Mouse (Mus musculus) heart, embryonic 13.5 days (tissue): ENCODE measurements around the gene Asb15. TPM values are rescaled to one million over a fixed set of nuclear protein-coding genes. Genes with fewer than 3 reads are reported as not detected.

ENCODE experiments used
- ATAC-seq: fragments of 200-750 bp; cut with Nextera tagmentation; 2 replicates; pipeline ENCODE4 v1.8.0; 2017; ENCODE audit warnings: moderate TSS enrichment; ENCODE audit not compliant: insufficient number of reproducible peaks, low FRiP score, low TSS enrichment; ENCODE audit errors: extremely low read depth
- H3K27ac ChIP-seq: fragments of 300-500 bp; sonication (generic); replicated peaks from 2 replicates; pipeline ENCODE4 v1.5.1; 2015; ENCODE audit warnings: moderate library complexity, mild to moderate bottlenecking, inconsistent platforms
- H3K27me3 ChIP-seq: fragments of 300-500 bp; sonication (generic); replicated peaks from 2 replicates; pipeline ENCODE4 v1.6.1; 2015; ENCODE audit warnings: mild to moderate bottlenecking, inconsistent platforms
- H3K36me3 ChIP-seq: fragments of 300-500 bp; sonication (generic); 2 replicates; pipeline ENCODE4 v1.6.1; 2015; ENCODE audit warnings: mild to moderate bottlenecking, inconsistent platforms
- H3K4me1 ChIP-seq: fragments of 300-500 bp; sonication (generic); 2 replicates; pipeline ENCODE4 v1.6.1; 2015; ENCODE audit warnings: inconsistent platforms
- H3K4me2 ChIP-seq: fragments of 300-500 bp; sonication (generic); 2 replicates; pipeline ENCODE4 v1.6.1; 2015; ENCODE audit warnings: inconsistent platforms, mild to moderate bottlenecking, moderate library complexity
- H3K4me3 ChIP-seq: fragments of 300-500 bp; sonication (generic); 2 replicates; pipeline ENCODE4 v1.5.1; 2015; ENCODE audit warnings: moderate library complexity, mild to moderate bottlenecking, inconsistent platforms
- H3K9ac ChIP-seq: fragments of 300-500 bp; sonication (generic); 2 replicates; pipeline ENCODE4 v1.6.1; 2015; ENCODE audit warnings: inconsistent platforms, mild to moderate bottlenecking, moderate library complexity
- H3K9me3 ChIP-seq: fragments of 300-500 bp; sonication (generic); 2 replicates; pipeline ENCODE4 v1.6.1; 2016; ENCODE audit warnings: inconsistent platforms
- WGBS: fragments of 180-500 bp; shearing (Covaris S2); methylation state at CpG from one replicate; pipeline ENCODE4 v1.1.7; 2015; ENCODE audit warnings: mixed read lengths; 5-methylcytosine and 5-hydroxymethylcytosine counted together
- polyA plus RNA-seq: library from polyadenylated mRNA; unstranded; fragments of >200 nt; fragmentation: Nextera tagmentation; extraction: Ambion mirVana; gene quantifications from 2 replicates; pipeline ENCODE4 v1.2.1, GENCODE M21; 2015

Asb15 gene
- polyA plus RNA-seq, 1 experiment from 2014 or later, result 0.16 TPM

DNA sequence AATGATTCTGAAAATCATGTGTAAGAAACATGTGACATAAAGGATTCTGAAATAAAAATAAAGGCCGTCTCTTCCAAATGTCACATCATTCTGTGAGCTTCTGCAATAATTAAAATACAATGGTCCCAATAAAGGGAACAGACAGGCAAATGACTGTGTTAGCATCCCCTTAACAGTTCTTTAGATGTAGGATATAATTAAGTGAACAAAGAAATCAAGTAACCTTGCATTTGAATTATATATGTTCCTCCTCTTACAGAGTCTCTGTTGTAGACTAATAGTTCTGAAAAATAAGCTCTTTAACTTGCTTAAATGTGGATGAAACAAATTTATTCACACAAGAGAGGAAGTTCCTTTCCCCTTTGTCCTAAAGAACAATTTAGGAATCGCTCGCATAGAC is 10.5 kb downstream of the Asb15 start:
- Histone ChIP-seq H3K9ac (no peak overlapping the region), H3K9me3 (no peaks in the 10 kb centered on the region), H3K27ac (no peak overlapping the region), H3K4me3 (no peak overlapping the region), H3K36me3 (no peaks in the 10 kb centered on the region), H3K4me1 (peaks cover 22% of the 10 kb centered on the region), H3K4me2 (no peak overlapping the region), H3K27me3 (no peaks in the 10 kb centered on the region)
- WGBS, result 83% methylated on average over 3 of the region's 3 CpGs
- ATAC-seq, result no peak

DNA sequence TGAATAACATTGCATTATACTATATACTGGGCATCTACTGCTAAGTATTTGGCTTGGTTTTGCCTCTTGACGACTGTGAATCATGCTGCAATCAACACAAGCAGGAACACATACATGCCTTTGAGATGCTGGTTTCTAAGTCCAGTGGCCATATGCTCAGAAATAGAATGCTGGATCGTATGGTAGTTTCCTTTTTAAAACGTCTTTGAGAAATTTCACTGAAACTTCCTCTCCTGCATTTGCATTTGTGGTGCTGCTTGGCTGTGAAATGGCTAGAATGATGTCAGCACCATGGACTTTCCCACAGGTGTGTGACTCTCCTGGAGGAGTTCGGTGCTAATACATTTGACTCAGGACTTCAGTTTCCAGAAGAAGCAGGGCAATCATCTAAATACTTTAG is 12.2 kb downstream of the Asb15 start:
- no peak for ATAC-seq
- no peak overlapping the region for H3K27ac ChIP-seq
- no peaks in the 10 kb centered on the region for H3K9me3 ChIP-seq
- WGBS, result 57% methylated on average over 4 of the region's 4 CpGs
- no peak overlapping the region for H3K4me2 ChIP-seq
- no peak overlapping the region for H3K4me3 ChIP-seq
- no peaks in the 10 kb centered on the region for H3K27me3 ChIP-seq
- H3K36me3 ChIP-seq, result no peaks in the 10 kb centered on the region
- H3K9ac ChIP-seq, result no peak overlapping the region
- H3K4me1 ChIP-seq, result peaks cover 22% of the 10 kb centered on the region

GRCm38 (mm10) chr6:24542393-24542792 is 14.4 kb downstream of the Asb15 start:
- no peak overlapping the region for H3K4me2 ChIP-seq
- H3K36me3 ChIP-seq, result no peaks in the 10 kb centered on the region
- H3K9ac ChIP-seq, result no peak overlapping the region
- H3K4me1 ChIP-seq, result peaks cover 35% of the 10 kb centered on the region
- ATAC-seq, result no peak; the same call in 1 of the 2 replicates
- H3K27ac ChIP-seq, result peak overlapping the region; percentile 79
- H3K4me3 ChIP-seq, result no peak overlapping the region
- H3K27me3 ChIP-seq, result no peaks in the 10 kb centered on the region
- no peaks in the 10 kb centered on the region for H3K9me3 ChIP-seq

DNA sequence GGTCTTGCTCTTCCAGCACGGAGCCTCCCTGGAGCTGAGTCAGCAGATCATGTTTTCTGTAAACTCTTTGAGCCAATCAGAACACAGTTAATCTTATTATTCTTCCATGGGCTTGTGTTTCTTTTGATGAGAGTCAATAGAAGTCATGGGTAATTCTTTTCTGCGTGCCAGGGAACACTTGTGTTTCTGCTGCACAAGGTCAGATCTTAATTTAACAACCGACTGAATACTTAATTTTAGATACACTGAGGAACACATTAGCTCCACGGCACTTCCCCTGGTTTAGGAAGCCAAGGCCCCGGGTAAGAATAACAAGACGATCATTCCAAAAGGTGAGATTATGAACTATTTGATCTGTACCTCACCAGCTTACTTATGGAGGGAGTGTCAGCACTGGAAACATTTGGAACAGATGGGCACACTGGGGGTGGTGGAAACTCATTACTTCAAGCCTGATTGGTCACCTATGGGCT is 15.2 kb downstream of the Asb15 start:
- Histone ChIP-seq H3K4me2 (peak overlapping the region; percentile 22; the same call in 1 of the 2 replicates), H3K27ac (peak overlapping the region; percentile 79)
- no peak for ATAC-seq

GRCm38 (mm10) chr6:24546716-24547420 is 18.9 kb downstream of the Asb15 start:
- 7% methylated on average over 1 of the region's 1 CpGs for WGBS
- Histone ChIP-seq H3K9me3 (no peaks in the 10 kb centered on the region), H3K27me3 (no peaks in the 10 kb centered on the region), H3K36me3 (no peaks in the 10 kb centered on the region), H3K4me3 (no peak overlapping the region), H3K9ac (no peak overlapping the region), H3K4me1 (peaks cover 29% of the 10 kb centered on the region), H3K27ac (peak overlapping the region; percentile 73), H3K4me2 (peak overlapping the region; percentile 22; the same call in 1 of the 2 replicates)
- ATAC-seq, result peak; percentile 46; the same call in 1 of the 2 replicates

More for the DNA sequence above, 15.2 kb downstream of the Asb15 start:
- no peak overlapping the region for H3K9ac ChIP-seq
- no peaks in the 10 kb centered on the region for H3K27me3 ChIP-seq
- no peaks in the 10 kb centered on the region for H3K36me3 ChIP-seq
- H3K4me1 ChIP-seq, result peaks cover 35% of the 10 kb centered on the region
- H3K4me3 ChIP-seq, result no peak overlapping the region
- WGBS, result 27% methylated on average over 6 of the region's 6 CpGs
- no peaks in the 10 kb centered on the region for H3K9me3 ChIP-seq

DNA sequence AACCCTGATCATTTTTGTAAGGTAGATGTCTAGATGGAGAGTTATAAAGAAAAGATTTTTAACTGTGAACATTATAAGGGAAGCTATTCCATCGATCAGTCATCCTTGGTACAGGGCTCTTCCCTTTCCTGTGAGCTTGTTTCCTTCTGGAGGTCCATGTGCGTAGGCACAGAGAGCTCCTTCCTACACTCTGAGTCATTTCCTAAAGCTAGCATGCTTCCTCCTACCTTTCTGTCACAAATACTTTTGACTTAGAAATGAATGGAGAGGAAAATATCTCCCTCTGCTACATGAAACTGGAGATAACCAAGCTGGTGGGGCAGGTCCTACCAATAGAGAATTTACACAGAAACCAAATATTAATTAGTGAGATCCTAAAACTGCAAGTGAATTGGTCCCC is 21.9 kb downstream of the Asb15 start:
- Histone ChIP-seq H3K9me3 (no peaks in the 10 kb centered on the region), H3K4me2 (no peak overlapping the region), H3K27ac (no peak overlapping the region), H3K36me3 (no peaks in the 10 kb centered on the region), H3K9ac (no peak overlapping the region), H3K4me1 (peaks cover 31% of the 10 kb centered on the region), H3K27me3 (no peaks in the 10 kb centered on the region), H3K4me3 (no peak overlapping the region)
- no peak for ATAC-seq
- WGBS, result 63% methylated on average over 2 of the region's 2 CpGs

GRCm38 (mm10) chr6:24552046-24552445 is 24.1 kb downstream of the Asb15 start:
- ATAC-seq, result no peak
- H3K36me3 ChIP-seq, result no peaks in the 10 kb centered on the region
- H3K9ac ChIP-seq, result peak overlapping the region; percentile 13; the same call in 1 of the 2 replicates
- WGBS, result 29% methylated on average over 7 of the region's 7 CpGs
- H3K4me2 ChIP-seq, result 0 out of 2 replicates have a peak overlapping the region, but pooled peaks have one; percentile 7
- no peak overlapping the region for H3K4me3 ChIP-seq
- peaks cover 32% of the 10 kb centered on the region for H3K4me1 ChIP-seq
- no peaks in the 10 kb centered on the region for H3K9me3 ChIP-seq
- H3K27me3 ChIP-seq, result no peaks in the 10 kb centered on the region
- no peak overlapping the region for H3K27ac ChIP-seq

DNA sequence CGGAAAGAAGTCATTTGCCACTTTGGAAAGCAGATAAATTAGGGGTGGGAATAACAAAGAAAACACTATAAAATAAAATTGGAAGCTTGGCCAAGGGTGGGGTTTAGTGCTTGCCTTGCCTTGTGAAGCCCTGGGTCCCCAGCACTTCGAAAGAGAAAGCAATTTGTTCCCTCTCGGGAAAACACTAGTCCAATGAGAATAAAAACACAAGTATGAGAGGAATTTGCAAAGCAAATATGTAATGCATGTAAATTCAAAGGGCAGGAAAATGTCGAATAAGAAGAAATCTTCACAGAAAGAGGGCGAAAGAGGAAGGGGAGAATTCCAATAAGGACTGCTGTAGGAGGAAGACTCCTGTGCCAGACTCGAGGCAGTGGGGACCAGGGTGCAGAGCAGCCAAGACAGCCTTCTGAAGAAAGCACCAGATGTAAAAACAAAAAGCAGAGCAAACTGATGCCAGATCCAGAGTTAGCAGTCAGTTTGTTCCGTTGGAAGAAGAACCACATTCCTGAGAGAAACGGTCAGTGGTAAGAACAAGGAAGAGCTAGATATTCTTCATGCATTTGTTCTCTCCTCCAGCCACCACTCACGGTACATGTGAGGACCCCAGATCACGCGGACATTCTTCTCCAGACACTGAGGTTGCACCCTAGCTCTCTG is 26.6 kb downstream of the Asb15 start:
- no peaks in the 10 kb centered on the region for H3K9me3 ChIP-seq
- H3K4me2 ChIP-seq, result peak overlapping the region; percentile 10; the same call in 1 of the 2 replicates
- no peaks in the 10 kb centered on the region for H3K36me3 ChIP-seq
- H3K4me3 ChIP-seq, result no peak overlapping the region
- H3K27ac ChIP-seq, result peak overlapping the region; percentile 63
- no peaks in the 10 kb centered on the region for H3K27me3 ChIP-seq
- ATAC-seq, result no peak
- 0 out of 2 replicates have a peak overlapping the region, but pooled peaks have one; percentile 2 for H3K9ac ChIP-seq
- 56% methylated on average over 11 of the region's 11 CpGs for WGBS
- peaks cover 31% of the 10 kb centered on the region for H3K4me1 ChIP-seq

- 57% methylated on average over 2 of the region's 2 CpGs for WGBS
- no peak for ATAC-seq
Measured at GRCm38 (mm10) chr6:24555488-24555887, 27.5 kb downstream of the Asb15 start.

GRCm38 (mm10) chr6:24564081-24564480 is 36.1 kb downstream of the Asb15 start:
- Histone ChIP-seq H3K27ac (no peak overlapping the region), H3K4me2 (no peak overlapping the region), H3K36me3 (no peaks in the 10 kb centered on the region), H3K4me3 (no peak overlapping the region), H3K4me1 (no peaks in the 10 kb centered on the region), H3K9me3 (no peaks in the 10 kb centered on the region), H3K27me3 (no peaks in the 10 kb centered on the region), H3K9ac (no peak overlapping the region)
- 58% methylated on average over 9 of the region's 9 CpGs for WGBS
- no peak for ATAC-seq

More at GRCm38 (mm10) chr6:24555488-24555887, 27.5 kb downstream of the Asb15 start:
- Histone ChIP-seq H3K36me3 (no peaks in the 10 kb centered on the region), H3K27me3 (no peaks in the 10 kb centered on the region), H3K4me1 (peaks cover 31% of the 10 kb centered on the region), H3K9me3 (no peaks in the 10 kb centered on the region), H3K4me3 (no peak overlapping the region), H3K4me2 (no peak overlapping the region), H3K27ac (peak overlapping the region; percentile 63), H3K9ac (no peak overlapping the region)

DNA sequence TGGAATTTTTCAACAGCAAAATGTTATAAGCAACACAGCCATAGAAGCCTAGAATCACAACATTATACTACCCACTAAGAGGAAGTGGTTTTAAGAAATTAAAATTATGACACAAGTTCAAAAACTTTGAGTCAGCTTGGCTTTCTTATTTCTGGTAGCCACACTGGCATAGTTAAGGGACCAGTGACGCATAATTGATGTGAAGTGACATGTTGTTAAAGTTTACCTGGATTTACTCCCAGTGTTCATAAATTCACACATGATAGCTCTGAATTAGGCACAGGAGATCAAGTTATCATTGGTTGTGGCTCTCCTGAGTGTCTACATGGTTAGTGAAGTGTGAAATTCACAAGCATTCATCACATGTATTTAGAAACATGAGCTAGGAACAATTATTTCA is 36.9 kb downstream of the Asb15 start:
- Histone ChIP-seq H3K4me3 (no peak overlapping the region), H3K9ac (no peak overlapping the region), H3K36me3 (no peaks in the 10 kb centered on the region), H3K27me3 (no peaks in the 10 kb centered on the region), H3K27ac (no peak overlapping the region), H3K4me1 (peaks cover 6% of the 10 kb centered on the region), H3K4me2 (no peak overlapping the region), H3K9me3 (no peaks in the 10 kb centered on the region)
- 71% methylated on average over 1 of the region's 1 CpGs for WGBS
- ATAC-seq, result no peak
